Mouse (Mus musculus) frontal cortex, adult (tissue): ENCODE data around the gene Prx.

ENCODE experiments used
- ATAC-seq: cut with Nextera tagmentation; 2 replicates; pipeline ENCODE4 v1.9.2; 2017; ENCODE audit warnings: mild to moderate bottlenecking, moderate library complexity, mixed read lengths; ENCODE audit not compliant: low TSS enrichment

Prx gene

GRCm38 (mm10) chr7:27520599-27520998, 21.5 kb downstream of the Prx start:
- ATAC-seq: no peak

GRCm38 (mm10) chr7:27522967-27523366, 23.8 kb downstream of the Prx start, which contains the start of gene Hipk4:
Hipk4 (plus strand) TSS chr7:27523267.
- no peak for ATAC-seq

DNA sequence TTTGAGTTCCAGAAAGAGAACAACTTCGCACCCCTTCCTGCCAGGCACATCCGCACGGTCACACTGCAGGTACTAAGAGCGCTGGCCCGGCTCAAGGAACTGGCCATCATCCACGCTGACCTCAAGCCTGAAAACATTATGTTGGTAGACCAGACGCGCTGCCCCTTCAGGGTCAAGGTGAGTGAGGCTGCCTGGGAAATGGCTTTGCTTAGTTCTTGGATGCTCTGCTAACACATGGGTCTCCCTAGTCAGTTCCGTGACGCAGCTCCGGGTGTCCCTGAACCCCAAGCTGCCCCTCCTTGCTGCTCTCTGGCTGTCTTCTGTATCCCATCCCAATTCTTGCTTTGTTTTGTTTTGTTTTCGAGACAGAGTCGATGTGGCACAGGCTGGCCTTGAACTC, 24.7 kb downstream of the Prx start:
- ATAC-seq: no peak

GRCm38 (mm10) chr7:27526039-27526827, 27.1 kb downstream of the Prx start:
- ATAC-seq: peak; percentile 58

DNA sequence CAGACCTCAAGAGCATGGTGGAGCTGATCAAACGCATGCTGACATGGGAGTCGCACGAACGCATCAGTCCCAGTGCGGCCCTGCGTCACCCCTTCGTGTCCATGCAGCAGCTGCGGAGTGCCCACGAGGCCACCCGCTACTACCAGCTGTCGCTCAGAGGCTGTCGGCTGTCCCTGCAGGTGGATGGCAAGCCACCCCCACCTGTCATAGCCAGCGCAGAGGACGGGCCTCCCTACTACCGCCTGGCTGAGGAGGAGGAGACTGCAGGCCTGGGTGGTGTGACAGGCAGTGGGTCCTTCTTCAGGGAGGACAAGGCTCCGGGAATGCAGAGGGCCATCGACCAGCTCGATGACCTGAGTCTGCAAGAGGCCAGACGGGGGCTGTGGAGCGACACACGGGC, 29.9 kb downstream of the Prx start:
- ATAC-seq: no peak

GRCm38 (mm10) chr7:27530937-27531336, 31.8 kb downstream of the Prx start:
- ATAC-seq: no peak

DNA sequence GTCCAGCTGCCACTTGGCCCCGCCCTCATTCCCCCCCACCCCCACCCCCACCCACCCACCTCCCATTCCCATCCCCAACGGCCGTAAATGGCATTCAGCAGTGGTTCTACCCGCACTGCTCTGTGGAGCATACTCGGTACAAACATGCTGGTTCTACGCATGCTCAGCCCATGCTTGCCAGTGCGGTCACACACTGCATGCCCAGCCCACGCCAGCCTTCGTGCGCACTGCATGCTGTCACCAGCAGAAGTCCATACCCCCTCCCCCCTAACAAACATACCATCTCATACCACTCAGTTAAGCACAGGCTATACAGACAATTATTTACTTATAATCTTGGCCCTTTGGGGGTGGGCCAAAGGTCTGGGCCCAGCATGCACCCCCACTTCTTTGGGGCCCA, 32.6 kb downstream of the Prx start:
- ATAC-seq: no peak

- no peak for ATAC-seq
These were observed 33.4 kb downstream of the Prx start for GRCm38 (mm10) chr7:27532480-27533050.

DNA sequence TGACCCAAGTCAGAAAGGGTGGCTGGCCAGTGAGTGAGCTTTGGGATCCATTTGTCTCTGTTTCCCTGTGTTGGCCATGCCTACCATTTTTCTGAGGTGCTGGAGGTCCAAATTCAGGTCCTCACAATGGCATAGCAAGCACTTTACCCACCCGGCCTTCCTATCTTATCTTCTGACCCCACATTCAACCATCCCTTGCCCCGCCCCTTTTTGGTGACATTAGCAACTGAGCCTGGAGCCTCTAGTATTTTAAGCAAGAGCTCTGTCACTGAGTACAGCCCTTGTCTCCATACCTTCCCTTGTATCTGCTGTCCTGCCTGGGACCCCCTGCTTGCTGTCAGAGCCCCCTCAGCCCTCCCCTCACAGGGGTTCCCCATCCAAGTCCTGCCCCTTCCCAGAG, 36.3 kb downstream of the Prx start:
- no peak for ATAC-seq

- no peak for ATAC-seq
These were observed 37.5 kb downstream of the Prx start for GRCm38 (mm10) chr7:27536618-27537017.

DNA sequence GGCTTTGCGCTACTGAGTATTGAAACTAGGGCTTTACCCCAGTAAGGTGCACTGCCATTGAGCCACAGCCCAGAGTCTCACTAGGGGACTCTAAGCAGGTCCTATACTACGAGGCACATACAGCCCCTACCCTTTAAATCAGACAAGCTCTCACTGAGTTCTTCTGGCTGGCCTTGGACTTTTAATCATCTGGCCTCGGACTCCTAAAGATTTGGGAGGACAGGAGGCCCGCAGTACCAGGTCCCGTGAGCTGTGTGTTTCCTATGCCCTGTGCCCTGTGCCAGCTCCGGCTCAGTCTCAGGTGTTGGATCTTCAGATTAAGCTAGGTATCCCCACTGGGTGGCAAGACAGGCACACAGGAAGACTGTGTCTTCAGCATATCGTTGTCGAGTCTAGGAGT, 38.9 kb downstream of the Prx start:
- no peak for ATAC-seq

DNA sequence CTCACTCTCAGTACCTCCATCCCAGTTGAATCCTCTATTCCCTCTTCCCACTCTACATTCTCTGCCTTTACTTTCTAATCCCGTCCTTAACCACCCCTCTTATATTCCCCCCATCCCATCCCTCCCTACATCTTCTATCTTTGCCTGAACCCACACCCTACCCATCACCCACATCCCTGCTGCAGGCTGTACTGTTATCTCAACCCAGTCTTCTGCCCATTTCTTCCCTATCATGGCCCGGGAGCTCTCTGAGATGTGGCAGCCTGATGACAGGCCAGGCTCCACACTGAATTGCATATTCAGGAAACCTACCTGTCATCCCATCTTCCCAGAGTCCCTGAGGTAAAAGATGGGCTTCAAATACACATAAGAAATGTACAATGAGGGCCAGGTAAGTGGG, 39.7 kb downstream of the Prx start:
- ATAC-seq: no peak

GRCm38 (mm10) chr7:27540521-27540920, 41.4 kb downstream of the Prx start:
- ATAC-seq: no peak

DNA sequence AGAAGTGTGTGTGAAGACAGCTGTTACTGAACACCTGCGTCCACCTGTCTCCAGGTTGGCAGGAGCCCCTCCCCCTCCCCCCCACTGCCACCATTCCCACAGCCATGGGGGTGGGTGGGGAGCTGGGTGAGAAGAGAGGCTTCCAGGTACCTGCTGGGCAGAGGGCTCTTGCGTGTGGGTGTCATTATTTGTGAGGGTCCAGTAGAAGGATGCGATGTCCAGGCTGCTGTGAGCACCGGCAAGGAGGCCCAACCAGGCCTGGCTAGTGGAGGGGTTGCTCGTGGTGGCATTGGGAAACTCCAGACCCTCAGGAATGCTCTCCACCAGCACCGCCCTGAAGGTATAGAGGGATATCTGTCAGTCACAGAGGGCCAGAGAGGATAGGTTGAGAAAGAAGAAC, 41.8 kb downstream of the Prx start:
- no peak for ATAC-seq

- ATAC-seq: peak; percentile 75
These were observed 42.3 kb downstream of the Prx start for GRCm38 (mm10) chr7:27541431-27541830.

- ATAC-seq: peak; percentile 10; the same call in 1 of the 2 replicates
These were observed 42.8 kb downstream of the Prx start for GRCm38 (mm10) chr7:27541922-27542321.

DNA sequence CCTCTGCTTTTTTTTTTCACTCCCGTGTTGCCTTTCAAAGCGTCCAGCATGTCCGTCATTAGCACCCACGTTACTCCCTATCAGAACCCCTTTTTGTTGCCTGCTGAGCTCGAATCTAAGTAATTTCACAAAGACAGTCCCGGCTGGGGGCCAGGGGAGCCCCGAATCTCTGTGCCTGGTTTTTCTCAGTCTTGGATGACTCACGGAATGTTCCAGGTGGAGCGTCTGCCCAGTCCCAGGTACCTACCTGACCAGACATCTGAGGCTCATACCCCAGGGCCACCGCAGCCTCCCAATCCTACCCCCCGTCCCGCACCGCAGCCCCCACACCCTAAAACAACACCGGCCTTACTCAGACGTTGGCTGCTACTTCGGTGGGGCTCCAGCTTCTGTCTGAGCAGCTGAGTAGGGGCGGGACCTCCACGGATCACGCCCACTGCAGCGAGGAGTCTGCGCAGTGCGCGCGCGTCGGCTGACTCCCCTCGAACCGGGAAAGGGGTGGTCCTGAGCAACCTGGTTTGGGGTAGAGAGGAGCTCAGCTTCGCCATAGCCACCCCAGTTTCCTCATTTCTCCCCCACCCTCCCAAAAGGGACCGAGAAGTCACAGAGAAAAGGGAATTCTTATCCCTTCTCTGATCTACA, 43.4 kb downstream of the Prx start:
- peak; percentile 69 for ATAC-seq

- ATAC-seq: no peak
These were observed 43.9 kb downstream of the Prx start for GRCm38 (mm10) chr7:27543065-27543464.

DNA sequence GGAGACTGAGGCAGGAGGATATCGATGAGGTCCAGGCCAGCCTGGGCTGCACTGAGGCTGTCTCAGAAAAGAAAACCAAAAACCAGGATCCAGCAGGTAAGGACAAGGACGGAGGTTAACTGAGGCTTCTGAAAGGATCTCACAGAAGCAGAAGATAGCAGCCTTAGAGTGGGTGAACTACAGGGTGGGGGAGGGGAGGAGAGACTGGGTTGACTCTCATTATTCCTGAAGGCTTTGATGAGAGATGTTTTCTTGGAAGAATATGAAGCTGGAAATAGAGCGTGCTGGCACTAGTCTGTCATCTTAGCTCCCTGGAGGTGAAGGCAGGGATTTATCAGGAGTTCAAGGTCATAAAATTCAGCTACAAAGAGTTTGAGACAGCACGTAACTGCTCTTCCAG, 44.7 kb downstream of the Prx start:
- no peak for ATAC-seq

GRCm38 (mm10) chr7:27544675-27545370, 45.7 kb downstream of the Prx start:
- no peak for ATAC-seq

GRCm38 (mm10) chr7:27549597-27549996, 50.5 kb downstream of the Prx start:
- no peak for ATAC-seq

DNA sequence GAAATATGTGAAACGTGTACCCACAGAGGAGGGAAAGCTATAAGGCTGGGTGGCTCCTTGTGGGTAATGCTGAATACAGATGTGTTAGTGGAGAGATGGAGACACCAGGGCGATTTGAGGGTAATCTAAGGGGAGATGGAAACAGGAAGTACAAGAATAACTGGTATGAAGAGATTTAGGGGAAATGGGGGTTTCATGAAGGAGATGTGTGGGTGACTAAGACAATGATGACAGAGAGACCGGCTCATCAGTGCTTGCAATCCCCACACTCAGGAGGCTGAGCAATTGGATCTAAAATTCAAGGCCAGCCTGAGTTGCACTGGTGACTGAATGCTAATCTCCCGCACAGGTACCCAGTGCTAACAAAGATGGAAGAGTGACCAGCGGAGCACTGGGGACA, 52.9 kb downstream of the Prx start:
- no peak for ATAC-seq
